Mouse (Mus musculus): ENCODE measurements around the gene 1700001C19Rik. TPM values are rescaled to one million over a fixed set of nuclear protein-coding genes. Genes with fewer than 3 reads are reported as not detected.

Gene 1700001C19Rik
- polyA plus RNA-seq, 1 experiment from 2014 or later = 0.39 TPM

DNA sequence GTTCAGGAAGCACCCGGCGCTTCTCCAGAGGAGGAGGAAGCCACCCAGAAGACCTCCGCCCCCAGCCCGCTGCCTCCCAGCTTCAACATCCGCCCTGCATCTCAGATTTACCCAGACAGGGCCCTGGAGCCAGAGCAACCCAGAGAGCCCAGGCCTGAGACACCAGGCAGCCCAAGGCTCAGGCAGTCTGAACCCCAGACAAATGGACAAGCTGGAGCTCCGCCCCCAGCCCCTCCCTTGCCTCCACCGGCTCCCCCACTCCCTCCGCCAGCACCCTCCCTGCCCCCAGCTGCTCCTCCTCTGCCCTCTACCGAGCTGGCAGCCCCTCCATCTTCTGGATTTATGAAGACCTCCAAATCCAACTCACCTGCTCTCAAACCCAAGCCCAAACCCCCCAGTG lies 29.1 kb upstream of the 1700001C19Rik start:
- H3K27me3 ChIP-seq (ENCODE audit: control insufficient read depth, insufficient read depth, low read length) = peaks cover 9% of the 10 kb centered on the region; the same call in 1 of the 2 replicates
- H3K4me2 ChIP-seq (replicated peaks; ENCODE audit: low read depth, low read length) = no peak overlapping the region; the same call in 1 of the 2 replicates
- peak; percentile 8; the same call in 1 of the 2 replicates for ATAC-seq (ENCODE audit: low FRiP score, low TSS enrichment)

DNA sequence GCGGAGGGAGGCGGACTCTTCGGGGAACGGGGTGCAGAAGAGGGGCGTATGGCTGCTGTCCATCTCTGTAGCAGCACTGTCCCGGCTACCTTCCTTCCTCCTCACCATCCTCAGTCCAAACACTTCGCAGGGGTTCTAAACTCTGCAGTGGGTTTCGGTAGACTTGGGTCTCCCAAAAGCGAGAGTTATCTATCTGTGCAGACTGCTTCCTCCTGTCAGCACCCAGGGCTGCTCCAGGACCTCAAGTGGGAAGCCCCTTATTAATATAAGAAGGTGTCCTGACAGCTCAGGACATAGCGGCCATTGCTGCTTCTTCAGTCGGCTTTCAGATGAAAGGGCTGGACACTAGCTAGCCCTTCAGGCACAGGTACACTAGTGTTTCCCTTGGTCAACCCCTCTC lies 27.8 kb upstream of the 1700001C19Rik start:
- H3K4me1 ChIP-seq (ENCODE audit: control insufficient read depth, insufficient read depth, low read length) = peaks cover 27% of the 10 kb centered on the region
- WGBS = 84% methylated on average over 11 of the region's 11 CpGs
- no peak overlapping the region for H3K9ac ChIP-seq (ENCODE audit: low read depth, low read length)
- H3K27me3 ChIP-seq (ENCODE audit: control insufficient read depth, insufficient read depth, low read length) = peaks cover 9% of the 10 kb centered on the region; the same call in 1 of the 2 replicates
- no peak overlapping the region for H3K27ac ChIP-seq (ENCODE audit: low read depth, low read length)
- H3K36me3 ChIP-seq (ENCODE audit: control insufficient read depth, insufficient read depth, low read length) = no peaks in the 10 kb centered on the region
- no peak for ATAC-seq (ENCODE audit: low FRiP score, low TSS enrichment)
- no peak overlapping the region for H3K4me2 ChIP-seq (replicated peaks; ENCODE audit: low read depth, low read length)
- H3K9me3 ChIP-seq (ENCODE audit: control insufficient read depth, low read length) = no peaks in the 10 kb centered on the region
- no peak overlapping the region for H3K4me3 ChIP-seq (ENCODE audit: low read length)

More for the DNA sequence above, 29.1 kb upstream of the 1700001C19Rik start:
- Histone ChIP-seq H3K9ac (ENCODE audit: low read depth, low read length) (no peak overlapping the region), H3K36me3 (ENCODE audit: control insufficient read depth, insufficient read depth, low read length) (no peaks in the 10 kb centered on the region), H3K27ac (ENCODE audit: low read depth, low read length) (no peak overlapping the region), H3K4me3 (ENCODE audit: low read length) (no peak overlapping the region), H3K9me3 (ENCODE audit: control insufficient read depth, low read length) (no peaks in the 10 kb centered on the region), H3K4me1 (ENCODE audit: control insufficient read depth, insufficient read depth, low read length) (peaks cover 27% of the 10 kb centered on the region)
- 24% methylated on average over 9 of the region's 9 CpGs for WGBS

DNA sequence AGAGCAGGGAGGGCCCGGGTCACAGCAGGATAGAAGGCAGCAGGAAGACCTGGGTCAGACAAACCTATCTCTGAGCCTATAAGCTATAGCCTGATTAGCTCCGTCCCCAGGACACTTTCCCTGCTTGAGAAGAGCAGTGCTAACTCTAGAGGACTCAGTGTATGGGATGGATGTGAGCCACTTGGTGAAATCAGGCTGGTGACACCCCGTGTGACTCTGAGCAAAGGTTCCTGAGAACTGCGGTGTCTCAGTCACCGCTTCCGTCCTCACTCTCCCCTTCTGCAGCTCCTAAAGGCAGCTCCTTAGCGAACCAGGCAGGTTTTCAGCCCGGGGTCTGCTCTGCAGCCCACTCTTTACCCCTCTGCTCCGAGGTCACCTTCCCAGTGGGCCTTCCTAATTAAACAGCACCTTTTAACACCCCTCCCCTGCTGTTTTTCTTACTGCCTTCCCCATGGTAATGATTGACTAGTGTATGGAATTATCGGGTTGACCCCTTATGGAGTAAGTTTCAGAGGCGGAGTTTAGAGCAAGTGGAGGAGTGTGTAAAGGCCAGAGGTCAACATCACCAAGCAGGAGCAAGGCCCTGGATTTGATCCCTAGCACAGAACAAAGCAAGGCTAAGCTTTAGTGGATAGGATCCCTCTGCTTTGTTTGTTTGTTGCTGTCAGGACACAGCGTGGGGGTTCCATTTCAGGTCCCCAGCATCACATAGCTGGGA lies 27.2 kb upstream of the 1700001C19Rik start:
- Histone ChIP-seq H3K27ac (ENCODE audit: low read depth, low read length) (no peak overlapping the region), H3K9ac (ENCODE audit: low read depth, low read length) (no peak overlapping the region), H3K36me3 (ENCODE audit: control insufficient read depth, insufficient read depth, low read length) (no peaks in the 10 kb centered on the region), H3K4me1 (ENCODE audit: control insufficient read depth, insufficient read depth, low read length) (peaks cover 27% of the 10 kb centered on the region), H3K4me2 (replicated peaks; ENCODE audit: low read depth, low read length) (no peak overlapping the region), H3K9me3 (ENCODE audit: control insufficient read depth, low read length) (no peaks in the 10 kb centered on the region), H3K4me3 (ENCODE audit: low read length) (no peak overlapping the region), H3K27me3 (ENCODE audit: control insufficient read depth, insufficient read depth, low read length) (peaks cover 12% of the 10 kb centered on the region; the same call in 1 of the 2 replicates)
- ATAC-seq (ENCODE audit: low FRiP score, low TSS enrichment) = no peak
- WGBS = 42% methylated on average over 12 of the region's 12 CpGs

DNA sequence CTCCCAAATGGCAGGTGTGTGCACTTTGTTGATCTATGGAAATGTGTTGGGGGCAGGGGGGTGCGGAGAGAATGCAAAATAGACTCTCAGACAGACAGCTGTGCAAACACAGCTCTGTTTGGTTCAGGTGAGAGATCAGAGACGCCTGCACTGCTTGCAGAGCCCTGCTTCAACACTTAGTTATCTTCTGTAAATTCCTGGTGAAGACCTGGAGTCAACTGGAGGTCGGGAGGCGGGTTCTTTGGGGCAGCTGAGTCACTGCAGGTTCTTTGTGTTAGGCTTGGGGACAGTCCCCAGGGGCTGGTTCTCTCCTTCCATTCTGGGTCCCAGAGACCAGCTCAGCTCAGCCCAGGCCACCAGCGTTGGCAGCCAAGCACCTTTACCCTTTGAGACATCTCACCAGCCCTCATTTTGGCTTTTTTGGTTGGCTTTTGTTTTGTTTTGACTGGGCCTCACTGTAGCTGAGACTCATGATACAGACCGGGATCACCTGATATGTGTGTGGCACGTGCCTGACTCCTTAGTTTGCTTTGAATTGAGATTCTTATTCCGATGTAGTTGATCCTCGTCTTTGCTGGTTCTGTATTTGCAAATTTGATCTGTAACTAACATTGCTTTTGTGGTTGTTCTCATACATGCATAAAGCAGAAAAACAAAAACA lies 25.7 kb upstream of the 1700001C19Rik start:
- Histone ChIP-seq H3K4me3 (ENCODE audit: low read length) (no peak overlapping the region), H3K4me1 (ENCODE audit: control insufficient read depth, insufficient read depth, low read length) (peaks cover 24% of the 10 kb centered on the region), H3K27me3 (ENCODE audit: control insufficient read depth, insufficient read depth, low read length) (peaks cover 11% of the 10 kb centered on the region; the same call in 1 of the 2 replicates), H3K9ac (ENCODE audit: low read depth, low read length) (no peak overlapping the region), H3K4me2 (replicated peaks; ENCODE audit: low read depth, low read length) (no peak overlapping the region), H3K27ac (ENCODE audit: low read depth, low read length) (no peak overlapping the region), H3K36me3 (ENCODE audit: control insufficient read depth, insufficient read depth, low read length) (no peaks in the 10 kb centered on the region), H3K9me3 (ENCODE audit: control insufficient read depth, low read length) (no peaks in the 10 kb centered on the region)
- ATAC-seq (ENCODE audit: low FRiP score, low TSS enrichment) = no peak
- WGBS = 46% methylated on average over 9 of the region's 9 CpGs

DNA sequence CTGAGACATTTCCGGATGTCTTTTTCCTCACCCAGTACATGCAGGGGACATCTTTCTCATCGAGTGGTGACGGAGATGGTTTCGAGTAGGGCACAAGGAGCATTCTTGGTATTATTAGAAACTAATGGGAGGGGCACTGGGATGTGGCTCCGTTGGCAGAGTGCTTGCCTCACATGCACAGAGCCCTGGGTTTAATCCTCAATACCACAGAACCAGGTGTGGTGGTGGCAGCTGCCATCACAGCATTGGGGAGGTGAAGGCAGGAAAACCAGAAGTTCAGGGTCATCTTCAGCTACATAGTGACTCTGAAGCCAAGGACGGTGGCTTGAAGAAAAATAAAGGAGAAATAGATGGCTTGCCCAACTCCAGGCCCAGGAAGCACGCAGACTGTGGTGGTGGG lies 25.0 kb upstream of the 1700001C19Rik start:
- no peak overlapping the region for H3K4me2 ChIP-seq (replicated peaks; ENCODE audit: low read depth, low read length)
- WGBS = 81% methylated on average over 7 of the region's 7 CpGs
- H3K27me3 ChIP-seq (ENCODE audit: control insufficient read depth, insufficient read depth, low read length) = peaks cover 5% of the 10 kb centered on the region; the same call in 1 of the 2 replicates
- H3K36me3 ChIP-seq (ENCODE audit: control insufficient read depth, insufficient read depth, low read length) = no peaks in the 10 kb centered on the region
- H3K4me1 ChIP-seq (ENCODE audit: control insufficient read depth, insufficient read depth, low read length) = peaks cover 24% of the 10 kb centered on the region
- no peak overlapping the region for H3K4me3 ChIP-seq (ENCODE audit: low read length)
- H3K9me3 ChIP-seq (ENCODE audit: control insufficient read depth, low read length) = no peaks in the 10 kb centered on the region
- no peak overlapping the region for H3K9ac ChIP-seq (ENCODE audit: low read depth, low read length)
- no peak overlapping the region for H3K27ac ChIP-seq (ENCODE audit: low read depth, low read length)
- no peak for ATAC-seq (ENCODE audit: low FRiP score, low TSS enrichment)

DNA sequence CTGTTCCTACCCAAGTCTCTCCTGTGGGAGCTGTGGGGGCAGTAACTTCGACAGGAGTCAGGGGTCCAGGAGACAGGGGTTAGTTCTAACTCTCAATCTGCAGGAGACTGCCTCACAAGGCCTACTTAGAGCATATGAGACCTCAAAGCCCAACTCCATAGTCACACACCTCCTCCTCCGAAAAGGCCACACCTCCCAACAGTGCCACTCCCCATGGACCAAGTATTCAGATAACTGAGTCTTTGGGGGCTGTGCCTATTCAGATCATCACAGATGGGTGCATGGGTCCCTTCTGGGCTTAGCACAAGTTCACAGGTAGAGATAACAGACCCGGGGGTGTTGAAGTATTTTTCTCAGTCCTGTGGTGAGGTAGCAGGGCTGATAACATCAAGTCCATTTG lies 24.5 kb upstream of the 1700001C19Rik start:
- WGBS = 72% methylated on average over 3 of the region's 3 CpGs
- 0 out of 2 replicates have a peak, but pooled peaks cover 3% of the 10 kb centered on the region for H3K27me3 ChIP-seq (ENCODE audit: control insufficient read depth, insufficient read depth, low read length)
- no peak overlapping the region for H3K27ac ChIP-seq (ENCODE audit: low read depth, low read length)
- H3K4me3 ChIP-seq (ENCODE audit: low read length) = no peak overlapping the region
- H3K9ac ChIP-seq (ENCODE audit: low read depth, low read length) = no peak overlapping the region
- H3K4me2 ChIP-seq (replicated peaks; ENCODE audit: low read depth, low read length) = no peak overlapping the region
- no peaks in the 10 kb centered on the region for H3K36me3 ChIP-seq (ENCODE audit: control insufficient read depth, insufficient read depth, low read length)
- no peaks in the 10 kb centered on the region for H3K9me3 ChIP-seq (ENCODE audit: control insufficient read depth, low read length)
- H3K4me1 ChIP-seq (ENCODE audit: control insufficient read depth, insufficient read depth, low read length) = peaks cover 24% of the 10 kb centered on the region
- ATAC-seq (ENCODE audit: low FRiP score, low TSS enrichment) = no peak

DNA sequence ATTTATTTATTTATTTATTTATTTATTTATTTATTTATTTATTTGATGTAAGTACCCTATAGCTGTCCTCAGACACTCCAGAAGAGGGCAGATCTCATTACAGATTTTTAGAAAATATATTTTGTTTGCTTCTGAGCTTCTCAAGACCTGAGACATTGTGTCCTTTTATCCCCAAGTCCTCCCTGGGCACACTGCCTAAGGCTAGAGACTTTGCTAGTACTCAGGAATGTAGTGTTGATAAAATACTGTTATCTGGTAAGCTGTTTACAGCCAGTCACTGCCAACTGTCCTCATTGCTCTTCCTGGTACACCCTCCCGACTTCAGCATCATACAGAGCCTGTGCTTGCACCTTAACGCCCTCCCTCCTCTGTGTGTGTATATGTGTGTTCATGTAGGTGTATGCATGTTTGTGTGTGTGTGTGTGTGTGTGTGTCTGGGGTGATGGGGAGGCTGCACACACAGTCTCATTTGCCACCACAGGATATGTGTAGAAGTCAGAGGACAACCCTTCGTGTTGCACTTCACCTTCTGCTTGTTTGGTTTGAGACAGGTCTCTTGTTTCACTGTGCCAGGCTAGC lies 22.3 kb upstream of the 1700001C19Rik start:
- H3K9me3 ChIP-seq (ENCODE audit: control insufficient read depth, low read length) = no peaks in the 10 kb centered on the region
- 72% methylated on average over 3 of the region's 3 CpGs for WGBS
- H3K4me1 ChIP-seq (ENCODE audit: control insufficient read depth, insufficient read depth, low read length) = peaks cover 16% of the 10 kb centered on the region
- H3K9ac ChIP-seq (ENCODE audit: low read depth, low read length) = no peak overlapping the region
- H3K4me2 ChIP-seq (replicated peaks; ENCODE audit: low read depth, low read length) = no peak overlapping the region
- no peak for ATAC-seq (ENCODE audit: low FRiP score, low TSS enrichment)
- H3K4me3 ChIP-seq (ENCODE audit: low read length) = no peak overlapping the region
- H3K27ac ChIP-seq (ENCODE audit: low read depth, low read length) = no peak overlapping the region
- H3K36me3 ChIP-seq (ENCODE audit: control insufficient read depth, insufficient read depth, low read length) = no peaks in the 10 kb centered on the region
- H3K27me3 ChIP-seq (ENCODE audit: control insufficient read depth, insufficient read depth, low read length) = 0 out of 2 replicates have a peak, but pooled peaks cover 3% of the 10 kb centered on the region

DNA sequence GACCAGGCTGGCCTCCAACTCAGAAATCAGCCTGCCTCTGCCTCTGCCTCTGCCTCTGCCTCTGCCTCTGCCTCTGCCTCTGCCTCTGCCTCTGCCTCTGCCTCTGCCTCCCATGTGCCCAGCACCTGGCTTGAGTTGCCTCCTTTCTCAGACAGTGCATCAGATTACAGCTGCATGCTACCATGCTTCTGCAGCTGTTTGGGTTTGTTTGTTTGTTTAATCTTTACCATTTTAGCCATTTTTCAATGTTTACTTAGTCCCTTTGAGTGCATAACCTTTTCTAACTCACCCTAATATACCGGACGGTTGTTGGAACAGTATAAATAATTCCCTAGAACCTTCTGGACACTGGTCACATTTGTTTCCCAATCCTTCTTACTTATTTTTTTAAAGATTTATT lies 21.8 kb upstream of the 1700001C19Rik start:
- peaks cover 12% of the 10 kb centered on the region for H3K4me1 ChIP-seq (ENCODE audit: control insufficient read depth, insufficient read depth, low read length)
- no peak overlapping the region for H3K27ac ChIP-seq (ENCODE audit: low read depth, low read length)
- H3K9me3 ChIP-seq (ENCODE audit: control insufficient read depth, low read length) = no peaks in the 10 kb centered on the region
- no peaks in the 10 kb centered on the region for H3K36me3 ChIP-seq (ENCODE audit: control insufficient read depth, insufficient read depth, low read length)
- WGBS = 63% methylated on average over 2 of the region's 2 CpGs
- H3K27me3 ChIP-seq (ENCODE audit: control insufficient read depth, insufficient read depth, low read length) = 0 out of 2 replicates have a peak, but pooled peaks cover 3% of the 10 kb centered on the region
- H3K4me3 ChIP-seq (ENCODE audit: low read length) = no peak overlapping the region
- no peak overlapping the region for H3K4me2 ChIP-seq (replicated peaks; ENCODE audit: low read depth, low read length)
- no peak for ATAC-seq (ENCODE audit: low FRiP score, low TSS enrichment)
- no peak overlapping the region for H3K9ac ChIP-seq (ENCODE audit: low read depth, low read length)

DNA sequence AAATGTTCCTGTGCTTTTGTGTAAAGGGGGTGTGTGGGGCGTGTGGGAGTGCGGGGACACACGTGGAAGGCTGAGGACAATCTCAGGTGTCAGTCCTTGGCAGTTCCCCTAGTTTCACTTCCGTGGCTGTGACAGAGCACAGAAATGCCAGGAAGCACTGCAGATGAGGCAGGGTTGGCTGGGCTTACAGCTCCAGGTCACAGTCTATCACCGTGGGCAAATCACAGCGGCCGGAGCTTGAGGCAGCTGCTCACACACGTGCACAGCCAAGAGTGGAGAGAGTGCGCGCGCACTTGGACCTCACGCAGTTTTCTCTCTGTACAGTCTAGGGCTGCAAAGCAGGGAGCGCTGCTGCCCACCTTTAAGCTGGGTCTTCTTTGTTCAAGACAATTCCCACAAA lies 21.1 kb upstream of the 1700001C19Rik start:
- H3K4me3 ChIP-seq (ENCODE audit: low read length) = no peak overlapping the region
- no peak overlapping the region for H3K9ac ChIP-seq (ENCODE audit: low read depth, low read length)
- no peak overlapping the region for H3K4me2 ChIP-seq (replicated peaks; ENCODE audit: low read depth, low read length)
- no peaks in the 10 kb centered on the region for H3K9me3 ChIP-seq (ENCODE audit: control insufficient read depth, low read length)
- no peaks in the 10 kb centered on the region for H3K36me3 ChIP-seq (ENCODE audit: control insufficient read depth, insufficient read depth, low read length)
- H3K4me1 ChIP-seq (ENCODE audit: control insufficient read depth, insufficient read depth, low read length) = peaks cover 13% of the 10 kb centered on the region
- H3K27me3 ChIP-seq (ENCODE audit: control insufficient read depth, insufficient read depth, low read length) = 0 out of 2 replicates have a peak, but pooled peaks cover 3% of the 10 kb centered on the region
- H3K27ac ChIP-seq (ENCODE audit: low read depth, low read length) = no peak overlapping the region
- 75% methylated on average over 13 of the region's 13 CpGs for WGBS
- ATAC-seq (ENCODE audit: low FRiP score, low TSS enrichment) = no peak
